Mouse (Mus musculus): ENCODE measurements at regions not wholly inside any gene's neighbourhood (a gene's known extent, or its start where the extent isn't known, plus 50 kb on each side); places are given as distances from the start of the nearest gene placed in this dataset.

DNA sequence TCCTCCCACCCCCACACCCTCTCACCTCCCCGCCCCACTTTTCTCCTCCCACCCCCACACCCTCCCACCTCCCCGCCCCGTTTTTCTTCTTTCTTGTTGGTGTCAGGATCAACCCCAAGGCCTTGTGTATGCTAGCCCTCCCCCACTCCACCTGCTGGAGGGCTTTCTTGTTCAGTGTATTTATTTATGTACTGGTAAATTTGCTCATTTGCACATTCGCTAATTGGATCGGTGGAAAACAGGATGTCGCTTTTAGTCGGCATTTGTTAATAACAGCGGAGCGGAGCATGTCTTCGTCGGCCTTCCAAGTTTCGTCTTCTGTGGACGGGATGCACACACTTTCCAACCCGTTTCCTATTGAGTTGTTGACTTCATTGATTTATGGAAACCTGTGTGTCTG, 187.9 kb downstream of the Trim29 start:
- TF ChIP-seq POLR2A (IDR thresholded peaks at IDR 0.05; ENCODE audit: borderline replicate concordance, insufficient read depth, low read length): no peak
- TF ChIP-seq CTCF (IDR thresholded peaks at IDR 0.05; ENCODE audit: borderline replicate concordance, insufficient read depth, low read depth, low read length): no peak

Data from cerebellum, adult 2 months (tissue).